Mouse (Mus musculus): ENCODE data around the gene Ssc5d. TPM values are rescaled to one million over a fixed set of nuclear protein-coding genes. Genes with fewer than 3 reads are reported as not detected.

Gene Ssc5d
- polyA plus RNA-seq, 1 experiment from 2014 or later = 5.5 TPM

DNA sequence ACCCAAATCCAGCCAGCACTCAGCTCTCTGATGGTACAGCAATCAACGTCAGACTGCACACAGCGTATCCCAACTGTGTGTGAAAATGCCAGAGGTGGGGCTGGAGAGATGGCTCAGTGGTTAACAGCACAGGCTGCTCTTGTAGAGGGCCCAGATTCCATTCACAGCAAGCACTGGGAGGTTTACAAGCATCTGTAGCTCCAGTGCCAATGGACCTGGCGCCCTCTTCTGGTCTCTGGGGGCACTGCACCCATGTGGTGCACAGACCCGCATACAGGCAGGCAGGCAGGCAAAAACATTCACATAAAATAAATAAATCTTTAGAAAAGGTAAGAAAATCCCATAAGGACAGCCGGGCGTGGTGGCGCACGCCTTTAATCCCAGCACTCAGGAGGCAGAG is 24.4 kb upstream of the Ssc5d start:
- Histone ChIP-seq H3K27ac (replicated peaks) (no peak overlapping the region), H3K27me3 (peaks cover 6% of the 10 kb centered on the region; the same call in 1 of the 2 replicates), H3K4me1 (peaks cover 15% of the 10 kb centered on the region), H3K4me2 (replicated peaks) (no peak overlapping the region), H3K36me3 (no peaks in the 10 kb centered on the region), H3K9ac (no peak overlapping the region), H3K4me3 (replicated peaks) (no peak overlapping the region), H3K9me3 (replicated peaks) (no peaks in the 10 kb centered on the region)
- 49% methylated on average over 8 of the region's 8 CpGs for WGBS
- no peak for ATAC-seq (ENCODE audit: insufficient number of reproducible peaks, low FRiP score, low TSS enrichment, low read depth)

DNA sequence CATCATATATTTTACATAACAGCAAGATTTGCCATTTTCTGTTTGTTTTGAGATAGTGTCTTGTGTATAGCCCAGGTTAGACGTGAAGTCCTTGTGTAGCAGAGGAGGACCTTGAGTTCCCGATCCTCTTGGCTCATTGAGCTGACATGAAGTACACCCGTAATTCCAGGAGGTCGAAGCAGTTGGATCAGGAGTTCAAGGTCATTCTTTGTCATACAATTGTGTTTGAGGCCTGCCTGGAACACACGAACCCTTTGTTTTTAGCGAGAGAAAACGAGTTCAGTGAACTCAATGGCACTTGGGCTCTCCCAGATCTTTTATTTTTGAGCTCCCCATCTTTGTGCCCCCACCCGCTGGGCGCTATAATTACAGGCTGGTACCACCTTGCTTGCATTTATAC is 23.2 kb upstream of the Ssc5d start:
- H3K4me2 ChIP-seq (replicated peaks) = no peak overlapping the region
- H3K4me1 ChIP-seq = peaks cover 15% of the 10 kb centered on the region
- no peak overlapping the region for H3K27ac ChIP-seq (replicated peaks)
- 85% methylated on average over 9 of the region's 9 CpGs for WGBS
- no peak overlapping the region for H3K9ac ChIP-seq
- H3K36me3 ChIP-seq = no peaks in the 10 kb centered on the region
- H3K27me3 ChIP-seq = peaks cover 6% of the 10 kb centered on the region; the same call in 1 of the 2 replicates
- H3K4me3 ChIP-seq (replicated peaks) = no peak overlapping the region
- no peaks in the 10 kb centered on the region for H3K9me3 ChIP-seq (replicated peaks)
- ATAC-seq (ENCODE audit: insufficient number of reproducible peaks, low FRiP score, low TSS enrichment, low read depth) = no peak

DNA sequence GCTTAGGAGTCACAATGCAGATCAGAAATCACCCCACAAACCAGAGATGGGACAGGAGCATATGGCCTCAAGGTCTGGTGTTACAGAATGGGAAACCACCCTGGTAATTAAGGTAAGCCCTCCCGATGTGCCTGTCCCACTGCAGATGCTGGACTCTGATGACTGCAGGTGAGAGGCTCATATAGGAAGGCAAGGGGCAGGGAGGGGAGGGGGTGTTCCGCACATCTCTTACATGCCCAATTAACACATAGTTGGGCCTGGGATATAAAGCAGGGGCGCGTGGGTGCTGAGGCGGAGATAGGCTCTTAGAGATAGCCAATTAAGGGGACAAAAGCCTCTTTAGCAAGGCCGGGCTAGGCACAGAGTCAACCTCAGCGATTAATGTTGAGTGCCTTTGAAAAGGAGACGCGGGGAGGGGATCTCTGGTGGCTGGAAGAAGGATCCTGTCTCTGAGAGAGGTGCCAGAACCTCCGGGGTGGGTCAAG is 19.1 kb upstream of the Ssc5d start, which contains the start of gene Gm36210:
Gene Gm36210 (minus strand): TSS at position 51 of the 485 bp plus-strand sequence.
- 64% methylated on average over 10 of the region's 10 CpGs for WGBS
- Histone ChIP-seq H3K36me3 (no peaks in the 10 kb centered on the region), H3K27ac (replicated peaks) (no peak within 1 kb of the TSS), H3K4me2 (replicated peaks) (no peak within 1 kb of the TSS), H3K4me1 (no peaks in the 10 kb centered on the region), H3K9ac (peak within 1 kb of the TSS; percentile 1; the same call in 1 of the 2 replicates), H3K9me3 (replicated peaks) (no peaks in the 10 kb centered on the region), H3K4me3 (replicated peaks) (no peak within 1 kb of the TSS), H3K27me3 (no peaks in the 10 kb centered on the region)
- ATAC-seq (ENCODE audit: insufficient number of reproducible peaks, low FRiP score, low TSS enrichment, low read depth) = no peak

DNA sequence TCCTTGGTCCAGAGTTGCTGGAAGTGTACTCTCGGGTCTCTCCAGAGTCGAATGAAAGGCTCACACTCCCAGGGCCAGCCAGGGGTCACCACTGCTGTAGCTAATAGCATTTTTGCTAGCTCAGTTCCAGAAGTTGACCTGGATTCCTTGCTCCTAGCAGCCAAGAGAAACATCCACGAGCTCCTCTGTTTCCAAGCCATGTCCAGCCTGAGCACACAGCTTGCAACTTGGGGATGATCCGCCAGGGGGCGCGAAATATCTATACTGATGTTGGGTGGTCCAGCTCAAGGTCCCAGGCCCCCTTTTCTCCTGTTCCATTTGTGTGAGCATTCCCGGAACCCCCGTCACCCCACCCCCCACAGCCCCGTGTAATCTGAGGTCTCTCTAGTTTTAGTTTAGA is 14.0 kb upstream of the Ssc5d start:
- H3K9me3 ChIP-seq (replicated peaks) = no peaks in the 10 kb centered on the region
- no peak overlapping the region for H3K4me2 ChIP-seq (replicated peaks)
- no peak overlapping the region for H3K4me3 ChIP-seq (replicated peaks)
- no peaks in the 10 kb centered on the region for H3K27me3 ChIP-seq
- peaks cover 14% of the 10 kb centered on the region for H3K4me1 ChIP-seq
- ATAC-seq (ENCODE audit: insufficient number of reproducible peaks, low FRiP score, low TSS enrichment, low read depth) = no peak
- WGBS = 27% methylated on average over 9 of the region's 9 CpGs
- H3K27ac ChIP-seq (replicated peaks) = no peak overlapping the region
- no peaks in the 10 kb centered on the region for H3K36me3 ChIP-seq
- H3K9ac ChIP-seq = no peak overlapping the region

DNA sequence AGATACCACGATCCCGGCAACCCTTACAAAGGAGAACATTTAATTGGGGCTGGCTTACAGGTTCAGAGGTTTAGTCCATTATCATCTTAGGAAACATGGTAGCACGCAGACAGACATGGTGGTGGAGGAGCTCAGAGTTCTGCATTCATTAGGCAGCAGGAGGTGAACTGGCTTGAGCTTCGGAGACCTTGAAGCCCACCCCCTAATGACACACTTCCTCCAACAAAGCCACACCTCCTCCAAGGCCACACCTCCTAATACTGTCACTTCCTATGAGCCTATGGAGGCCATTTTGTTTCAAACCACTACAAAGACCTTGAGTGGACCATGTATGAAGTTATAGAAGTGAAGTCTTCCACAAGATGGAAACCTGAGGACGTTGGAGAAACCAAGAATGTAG is 13.3 kb upstream of the Ssc5d start:
- WGBS = 61% methylated on average over 5 of the region's 5 CpGs
- no peak for ATAC-seq (ENCODE audit: insufficient number of reproducible peaks, low FRiP score, low TSS enrichment, low read depth)
- Histone ChIP-seq H3K27ac (replicated peaks) (no peak overlapping the region), H3K36me3 (peaks cover 3% of the 10 kb centered on the region; the same call in 1 of the 2 replicates), H3K4me1 (peaks cover 21% of the 10 kb centered on the region), H3K27me3 (no peaks in the 10 kb centered on the region), H3K4me2 (replicated peaks) (no peak overlapping the region), H3K9ac (no peak overlapping the region), H3K4me3 (replicated peaks) (no peak overlapping the region), H3K9me3 (replicated peaks) (no peaks in the 10 kb centered on the region)

DNA sequence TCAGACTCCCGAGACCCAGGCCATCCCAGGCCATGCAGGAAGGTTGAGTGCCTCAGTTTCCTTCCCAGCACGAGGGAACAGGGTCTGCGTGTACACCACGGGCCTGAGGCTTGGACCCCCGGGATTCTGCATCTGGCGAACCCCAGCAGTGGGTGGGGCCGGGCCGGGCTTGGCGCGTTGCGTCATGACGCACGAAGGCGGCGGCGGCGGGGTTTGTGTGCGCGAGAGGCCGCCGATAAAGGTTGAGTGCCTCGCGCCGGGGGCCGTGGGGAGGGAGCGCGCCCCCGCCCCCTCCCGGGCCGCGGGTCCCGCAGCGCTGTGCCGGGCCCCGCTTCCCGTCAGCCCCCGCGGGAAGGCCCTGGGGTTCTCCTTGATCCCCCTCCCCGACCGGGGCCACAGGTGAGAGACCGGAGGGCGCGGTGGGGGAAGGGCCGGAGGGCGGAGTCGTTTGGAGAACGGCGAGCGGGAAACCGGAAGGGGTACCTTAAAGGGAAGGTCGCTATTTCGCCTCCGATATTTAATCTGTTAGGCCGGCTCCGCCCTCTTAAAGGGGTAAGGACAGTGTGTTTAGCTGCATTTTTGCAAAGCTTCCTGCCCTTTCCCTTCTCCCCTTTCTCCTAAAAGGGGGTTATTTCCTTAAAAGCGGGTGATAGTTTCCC is 10.4 kb upstream of the Ssc5d start, which contains the start of gene Zfp628:
Gene Zfp628 (plus strand): TSS at position 211 of the 659 bp plus-strand sequence.
- 0% methylated on average over 52 of the region's 56 CpGs for WGBS
- peak within 1 kb of the TSS; percentile 99 for H3K27ac ChIP-seq (replicated peaks)

DNA sequence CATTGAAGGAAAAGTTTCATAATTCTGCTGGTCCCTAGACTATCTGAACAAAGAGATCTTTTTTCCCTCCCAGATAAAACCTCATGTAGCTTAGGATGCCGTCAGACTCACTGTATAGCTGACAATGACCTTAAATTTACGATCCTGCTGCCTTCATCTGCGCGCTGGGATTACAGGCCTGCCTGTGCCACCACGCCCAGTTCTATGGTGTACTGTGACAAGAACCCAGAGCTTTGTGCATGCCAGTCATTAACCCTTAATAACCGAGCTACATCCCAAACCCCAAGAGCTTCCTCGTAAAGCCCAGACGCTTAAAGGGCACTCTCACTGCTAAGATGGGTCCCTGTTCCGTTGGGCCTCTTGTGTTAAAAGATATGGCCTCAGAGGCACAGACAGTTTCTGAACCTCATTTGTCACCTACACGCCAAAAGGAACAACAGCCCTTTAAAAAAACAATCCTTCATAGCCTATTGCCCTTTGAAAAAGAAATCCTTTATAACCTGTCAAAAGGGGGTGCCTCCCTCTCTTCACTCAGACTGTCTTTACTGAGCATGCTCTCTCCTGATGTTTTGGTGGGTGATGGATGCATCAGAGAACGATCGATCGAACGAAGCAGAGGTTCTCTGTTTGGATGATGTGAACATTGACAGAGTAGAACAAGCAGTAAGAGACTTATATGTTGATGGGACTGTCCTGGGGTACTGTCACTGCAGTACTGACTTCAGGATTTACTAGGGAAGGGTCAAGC is 9.7 kb upstream of the Ssc5d start:
- Histone ChIP-seq H3K4me2 (replicated peaks) (peak overlapping the region; percentile 84), H3K4me3 (replicated peaks) (peak overlapping the region; percentile 76), H3K27ac (replicated peaks) (peak overlapping the region; percentile 99), H3K9me3 (replicated peaks) (no peaks in the 10 kb centered on the region), H3K27me3 (no peaks in the 10 kb centered on the region), H3K9ac (peak overlapping the region; percentile 57), H3K4me1 (peaks cover 22% of the 10 kb centered on the region), H3K36me3 (peaks cover 37% of the 10 kb centered on the region)
- WGBS = 11% methylated on average over 14 of the region's 14 CpGs
- peak; percentile 11; the same call in 1 of the 2 replicates for ATAC-seq (ENCODE audit: insufficient number of reproducible peaks, low FRiP score, low TSS enrichment, low read depth)

More for the DNA sequence above, 10.4 kb upstream of the Ssc5d start, which contains the start of gene Zfp628:
- Histone ChIP-seq H3K9me3 (replicated peaks) (no peaks in the 10 kb centered on the region), H3K9ac (peak within 1 kb of the TSS; percentile 59), H3K4me1 (peaks cover 22% of the 10 kb centered on the region), H3K4me2 (replicated peaks) (peak within 1 kb of the TSS; percentile 84), H3K36me3 (peaks cover 30% of the 10 kb centered on the region), H3K4me3 (replicated peaks) (peak within 1 kb of the TSS; percentile 76), H3K27me3 (no peaks in the 10 kb centered on the region)
- peak; percentile 87 for ATAC-seq (ENCODE audit: insufficient number of reproducible peaks, low FRiP score, low TSS enrichment, low read depth)

DNA sequence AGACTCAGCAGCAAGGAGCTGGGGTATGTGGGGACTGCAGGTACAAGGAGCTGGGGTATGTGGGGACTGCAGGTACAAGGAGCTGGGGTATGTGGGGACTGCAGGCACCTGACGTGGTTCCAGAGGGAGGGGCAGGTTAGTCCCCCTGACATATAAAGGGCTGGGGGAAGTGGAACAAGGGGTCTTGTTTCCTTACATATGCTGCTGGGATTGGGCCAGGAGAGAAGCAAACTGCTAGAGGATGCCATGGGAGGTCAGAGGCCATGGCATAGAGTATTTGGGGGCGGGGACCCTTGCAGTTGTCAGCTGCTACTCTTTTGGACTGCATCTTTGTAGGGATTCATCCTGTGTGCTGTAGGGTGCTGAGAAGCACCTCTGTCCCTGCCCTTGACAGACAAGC is 8.1 kb upstream of the Ssc5d start:
- H3K36me3 ChIP-seq = peaks cover 41% of the 10 kb centered on the region
- ATAC-seq (ENCODE audit: insufficient number of reproducible peaks, low FRiP score, low TSS enrichment, low read depth) = no peak
- no peak overlapping the region for H3K27ac ChIP-seq (replicated peaks)
- H3K9me3 ChIP-seq (replicated peaks) = no peaks in the 10 kb centered on the region
- no peak overlapping the region for H3K4me3 ChIP-seq (replicated peaks)
- H3K9ac ChIP-seq = no peak overlapping the region
- no peak overlapping the region for H3K4me2 ChIP-seq (replicated peaks)
- H3K4me1 ChIP-seq = peaks cover 32% of the 10 kb centered on the region
- WGBS = 98% methylated on average over 2 of the region's 2 CpGs
- no peaks in the 10 kb centered on the region for H3K27me3 ChIP-seq

DNA sequence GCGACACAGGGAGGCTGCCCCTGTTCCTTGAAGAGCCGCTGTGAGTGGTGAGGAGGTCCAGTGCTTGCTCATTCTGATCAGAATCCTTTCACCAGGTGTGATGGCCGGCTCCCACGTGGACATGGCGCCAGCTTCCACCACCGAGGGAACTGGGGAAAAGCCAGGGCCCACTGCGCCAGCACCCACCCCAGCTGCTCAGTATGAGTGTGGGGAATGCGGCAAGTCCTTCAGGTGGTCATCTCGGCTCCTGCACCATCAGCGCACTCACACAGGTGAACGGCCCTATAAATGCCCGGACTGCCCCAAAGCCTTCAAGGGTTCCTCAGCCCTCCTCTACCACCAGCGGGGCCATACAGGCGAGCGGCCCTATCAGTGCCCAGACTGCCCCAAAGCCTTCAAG is 6.9 kb upstream of the Ssc5d start:
- no peak overlapping the region for H3K4me3 ChIP-seq (replicated peaks)
- H3K4me2 ChIP-seq (replicated peaks) = no peak overlapping the region
- no peaks in the 10 kb centered on the region for H3K27me3 ChIP-seq
- H3K9me3 ChIP-seq (replicated peaks) = no peaks in the 10 kb centered on the region
- 92% methylated on average over 15 of the region's 15 CpGs for WGBS
- peaks cover 41% of the 10 kb centered on the region for H3K36me3 ChIP-seq
- H3K4me1 ChIP-seq = peaks cover 44% of the 10 kb centered on the region
- no peak overlapping the region for H3K27ac ChIP-seq (replicated peaks)
- H3K9ac ChIP-seq = no peak overlapping the region
- ATAC-seq (ENCODE audit: insufficient number of reproducible peaks, low FRiP score, low TSS enrichment, low read depth) = no peak

DNA sequence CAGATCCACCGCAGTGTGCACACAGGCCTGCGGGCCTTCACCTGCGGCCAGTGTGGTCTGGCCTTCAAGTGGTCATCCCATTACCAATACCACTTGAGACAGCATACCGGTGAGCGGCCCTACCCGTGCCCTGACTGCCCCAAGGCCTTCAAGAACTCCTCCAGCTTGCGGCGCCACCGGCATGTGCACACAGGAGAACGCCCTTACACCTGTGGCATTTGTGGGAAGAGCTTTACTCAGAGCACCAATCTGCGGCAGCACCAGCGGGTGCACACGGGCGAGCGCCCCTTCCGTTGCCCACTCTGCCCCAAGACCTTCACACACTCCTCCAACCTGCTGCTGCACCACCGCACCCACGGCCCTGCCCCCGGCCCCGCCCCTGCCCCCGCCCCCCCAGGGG is 6.5 kb upstream of the Ssc5d start:
- H3K9ac ChIP-seq = no peak overlapping the region
- ATAC-seq (ENCODE audit: insufficient number of reproducible peaks, low FRiP score, low TSS enrichment, low read depth) = no peak
- WGBS = 91% methylated on average over 21 of the region's 21 CpGs
- H3K4me1 ChIP-seq = peaks cover 47% of the 10 kb centered on the region
- H3K9me3 ChIP-seq (replicated peaks) = no peaks in the 10 kb centered on the region
- no peak overlapping the region for H3K4me2 ChIP-seq (replicated peaks)
- no peaks in the 10 kb centered on the region for H3K27me3 ChIP-seq
- H3K27ac ChIP-seq (replicated peaks) = no peak overlapping the region
- peaks cover 41% of the 10 kb centered on the region for H3K36me3 ChIP-seq
- no peak overlapping the region for H3K4me3 ChIP-seq (replicated peaks)

DNA sequence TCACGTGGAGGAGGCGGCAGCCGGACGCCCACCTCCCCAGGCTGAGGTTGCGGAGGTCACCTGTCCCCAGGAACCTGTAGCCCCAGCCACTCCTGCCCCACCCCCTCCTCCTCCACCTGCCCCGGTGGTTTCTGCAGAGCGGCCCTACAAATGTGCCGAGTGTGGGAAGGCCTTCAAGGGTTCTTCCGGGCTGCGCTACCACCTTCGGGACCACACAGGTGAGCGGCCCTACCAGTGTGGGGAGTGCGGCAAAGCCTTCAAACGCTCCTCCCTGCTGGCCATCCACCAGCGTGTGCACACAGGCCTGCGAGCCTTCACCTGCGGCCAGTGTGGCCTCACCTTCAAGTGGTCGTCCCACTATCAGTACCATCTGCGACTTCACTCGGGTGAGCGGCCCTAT is 5.6 kb upstream of the Ssc5d start:
- Histone ChIP-seq H3K27me3 (no peaks in the 10 kb centered on the region), H3K9ac (no peak overlapping the region), H3K4me1 (peaks cover 50% of the 10 kb centered on the region), H3K36me3 (peaks cover 41% of the 10 kb centered on the region), H3K4me2 (replicated peaks) (no peak overlapping the region), H3K9me3 (replicated peaks) (no peaks in the 10 kb centered on the region), H3K4me3 (replicated peaks) (no peak overlapping the region), H3K27ac (replicated peaks) (no peak overlapping the region)
- WGBS = 91% methylated on average over 21 of the region's 21 CpGs
- no peak for ATAC-seq (ENCODE audit: insufficient number of reproducible peaks, low FRiP score, low TSS enrichment, low read depth)
